Mouse (Mus musculus): ENCODE results near the gene Aff3.

DNA sequence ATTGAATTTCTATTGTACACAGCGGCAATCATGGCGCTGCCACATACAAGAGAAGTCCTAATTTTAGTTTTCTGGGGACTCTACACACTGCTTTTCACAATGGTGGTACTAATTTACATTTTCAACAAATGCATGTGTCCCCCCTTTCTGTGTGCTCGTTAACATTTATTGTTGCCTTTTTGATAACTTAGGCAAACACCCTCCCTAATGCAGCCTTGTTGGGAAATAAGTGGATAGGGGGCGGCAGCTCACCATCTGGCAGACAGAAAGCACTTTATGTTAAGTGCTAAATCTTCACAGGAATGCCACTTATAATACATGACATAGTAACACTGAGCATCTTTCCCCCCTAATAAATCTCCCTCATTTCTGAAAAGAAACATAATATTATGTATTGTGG lies 282.1 kb downstream of the Aff3 start:
- TF ChIP-seq ZC3H11A (IDR thresholded peaks at IDR 0.05; ENCODE audit: borderline replicate concordance, low read depth, low read length) (no peak), ZNF384 (IDR thresholded peaks at IDR 0.05; ENCODE audit: low read depth, low read length) (no peak), MAFK (IDR thresholded peaks at IDR 0.05; ENCODE audit: insufficient read depth, low read depth, low read length) (no peak), CHD2 (IDR thresholded peaks at IDR 0.05; ENCODE audit: low read depth, low read length) (no peak)
